Mouse (Mus musculus) effector memory CD4-positive, alpha-beta T cell, adult 5 months (primary cell): ENCODE results near the gene Nrarp. TPM values are rescaled to one million over a fixed set of nuclear protein-coding genes. Genes with fewer than 3 reads are reported as not detected.

ENCODE experiments used
- polyA plus RNA-seq: library from polyadenylated mRNA; unstranded; fragments of 100-300 nt; shearing (Covaris generic); gene quantifications from one replicate; pipeline ENCODE4 v1.2.1, GENCODE M21; 2017

Nrarp gene
- polyA plus RNA-seq = 3.9 TPM

DNA sequence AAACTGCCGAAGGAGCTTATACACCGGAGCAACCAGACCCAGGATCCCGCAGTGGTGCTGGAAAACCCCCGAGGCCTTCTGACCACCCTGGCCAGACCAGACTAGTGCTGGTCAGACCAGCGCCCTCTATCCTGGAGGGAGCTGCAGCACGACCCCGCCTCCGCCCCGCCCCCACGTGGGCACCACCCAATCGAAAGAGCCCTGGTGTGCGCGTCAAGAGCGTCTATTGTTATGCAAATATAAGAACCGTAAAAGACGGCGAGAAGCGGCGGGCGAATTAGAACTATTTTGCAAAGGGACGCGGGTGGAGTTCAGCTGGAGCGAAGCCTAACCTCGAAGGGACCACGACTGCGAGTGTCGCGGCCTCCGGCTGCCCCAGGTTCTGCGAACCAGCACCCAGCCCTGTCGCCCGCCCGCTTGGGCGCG, at the start of gene Nrarp:
Gene Nrarp, plus strand, starts transcription at position 281 of the 426 bp plus-strand sequence.

DNA sequence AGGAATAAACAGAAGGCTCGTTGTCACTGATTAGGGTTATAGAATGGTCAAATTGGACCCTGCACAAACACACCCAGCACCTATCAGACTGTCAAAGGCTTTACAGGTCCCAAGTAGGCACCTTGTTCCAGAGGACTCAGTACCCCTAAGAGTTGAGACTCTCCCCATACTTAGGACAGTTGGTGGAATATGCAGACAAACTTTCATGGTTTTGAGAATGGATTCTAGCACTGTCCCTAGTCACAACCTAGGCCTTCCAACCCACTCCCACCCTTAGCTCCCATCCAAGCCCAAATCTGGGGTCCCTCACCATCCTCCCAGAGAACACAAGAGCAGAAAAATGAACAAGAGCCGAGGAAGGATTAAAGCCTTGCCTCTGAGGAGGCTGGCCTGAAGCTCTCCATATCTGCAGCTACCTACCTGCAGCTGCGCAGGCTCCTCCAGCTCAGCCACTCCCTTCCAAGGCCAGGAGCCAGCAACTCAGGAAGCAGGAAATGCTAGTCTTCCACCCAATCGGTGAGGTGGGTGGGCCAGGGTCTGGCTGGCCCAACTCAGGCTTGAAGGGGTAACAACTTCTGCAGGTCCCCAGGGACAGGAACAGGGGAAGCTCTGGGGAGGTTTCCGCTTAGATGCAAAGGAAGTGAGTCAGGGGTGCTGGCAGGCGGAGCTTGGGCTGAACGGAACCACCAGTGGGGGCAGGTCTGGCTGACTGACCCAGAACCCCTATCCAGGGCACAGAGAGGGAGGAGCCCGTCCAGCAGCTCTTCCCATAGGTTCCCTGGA, 15.8 kb downstream of the Nrarp start, which contains the start of gene Tor4a:
Gene Tor4a, minus strand, starts transcription at position 715 of the 783 bp plus-strand sequence.

DNA sequence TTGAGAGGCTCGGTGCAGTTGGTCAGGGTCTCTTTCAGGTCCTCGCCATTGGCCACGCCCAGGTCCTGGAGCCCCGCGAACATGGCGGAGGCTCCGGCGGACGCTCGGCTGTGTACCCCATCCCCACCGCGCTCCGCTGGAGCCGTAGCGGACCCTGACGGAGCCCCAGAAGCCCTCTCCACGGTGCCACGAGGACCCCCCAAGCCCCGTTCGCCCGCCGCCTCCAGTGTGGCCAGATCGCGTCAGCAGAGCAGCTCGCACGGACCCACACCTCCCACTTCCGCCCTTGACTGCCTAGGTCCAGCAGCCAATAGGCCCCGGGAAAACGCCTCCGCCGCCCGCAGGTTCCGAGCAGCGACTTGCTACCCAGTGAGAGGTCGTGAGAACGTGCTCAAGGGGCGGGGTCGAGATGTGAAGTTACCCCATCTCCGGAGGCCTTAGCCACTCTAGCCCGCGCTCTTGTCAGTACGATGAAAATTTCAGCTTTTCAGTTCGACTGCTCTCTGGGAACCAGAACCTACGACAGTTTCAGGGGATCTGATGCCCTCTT, 30.6 kb downstream of the Nrarp start, which contains the start of gene Nelfb:
Gene Nelfb, minus strand, starts transcription at position 369 of the 550 bp plus-strand sequence.

DNA sequence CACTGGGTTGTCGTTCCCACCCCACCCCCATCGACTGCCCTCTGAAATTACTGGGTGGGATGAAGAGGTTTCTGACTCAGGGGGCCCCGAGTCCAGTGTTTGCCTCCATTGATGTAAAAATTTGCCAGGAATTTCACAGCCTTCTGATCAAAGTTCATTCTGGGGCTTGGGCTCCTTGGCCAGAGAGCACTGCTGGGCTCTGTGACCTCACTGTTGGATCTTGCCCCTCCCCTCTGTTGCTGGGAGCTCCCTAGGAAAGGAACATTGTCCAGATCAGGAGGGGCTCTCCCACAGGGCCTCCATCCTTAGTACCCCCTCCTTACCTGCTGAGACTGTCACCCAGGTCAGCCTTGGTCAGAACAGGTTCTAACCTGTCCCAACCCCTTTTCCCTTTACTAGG, 33.9 kb downstream of the Nrarp start, which contains the start of gene Stpg3:
Gene Stpg3, minus strand, starts transcription at position 194 of the 400 bp plus-strand sequence.

DNA sequence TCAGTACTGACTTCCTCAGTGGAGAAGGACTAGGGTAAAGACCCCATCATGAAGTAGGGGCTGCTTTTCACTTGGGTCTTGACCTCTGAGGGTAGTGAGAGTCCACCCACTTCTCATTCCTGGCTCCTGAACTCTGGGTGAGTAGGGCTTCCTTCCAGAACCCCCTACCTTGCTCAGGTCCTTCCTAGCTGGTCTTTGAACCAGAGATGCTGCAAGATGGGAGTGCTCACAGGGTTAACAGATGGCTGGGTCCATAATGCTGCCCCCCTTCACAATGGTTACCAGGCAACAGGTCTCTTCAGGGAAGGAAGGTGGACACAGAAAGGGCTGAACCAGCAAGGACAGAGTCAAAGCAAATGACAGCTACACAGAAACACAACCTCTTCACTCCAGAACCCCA, 37.9 kb downstream of the Nrarp start, which contains the start of gene Fam166a:
Gene Fam166a, plus strand, starts transcription at position 301 of the 400 bp plus-strand sequence.

DNA sequence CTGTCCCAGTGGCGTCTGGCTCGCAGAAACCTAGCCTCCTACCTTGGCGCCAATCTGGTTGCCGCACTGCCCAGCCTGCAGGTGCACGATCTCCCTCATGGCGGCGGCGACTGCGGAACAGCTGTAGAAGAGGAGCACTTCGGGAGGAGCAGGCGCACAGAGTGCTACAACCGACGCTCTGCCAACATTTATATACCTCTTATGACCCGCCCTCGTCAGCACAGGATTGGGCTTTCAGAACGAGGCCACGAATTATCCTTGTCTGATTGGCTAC, 43.9 kb downstream of the Nrarp start, which contains the start of gene Tubb4b:
Gene Tubb4b, minus strand, starts transcription at position 211 of the 274 bp plus-strand sequence.

Other genes starting within 250 kb of the Nrarp start
- gene Arrdc1, start 245.5 kb upstream of the Nrarp start, polyA plus RNA-seq = 154 TPM
- 17.7 TPM for gene Zmynd19, start 231.0 kb upstream of the Nrarp start, polyA plus RNA-seq
- 11.7 TPM for gene Dph7, start 218.4 kb upstream of the Nrarp start, polyA plus RNA-seq
- 63.3 TPM for gene Mrpl41, start 205.7 kb upstream of the Nrarp start, polyA plus RNA-seq
- 84.0 TPM for gene Pnpla7, start 204.7 kb upstream of the Nrarp start, polyA plus RNA-seq
- 42.1 TPM for gene Nsmf, start 126.4 kb upstream of the Nrarp start, polyA plus RNA-seq
- gene Entpd8, start 100.5 kb upstream of the Nrarp start, polyA plus RNA-seq = not detected
- 0.64 TPM for gene Noxa1, start 85.6 kb upstream of the Nrarp start, polyA plus RNA-seq
- gene Tor4a, start 16.1 kb downstream of the Nrarp start, polyA plus RNA-seq = 19.2 TPM
- gene Nelfb, start 30.7 kb downstream of the Nrarp start, polyA plus RNA-seq = 82.5 TPM
- gene Stpg3, start 33.9 kb downstream of the Nrarp start, polyA plus RNA-seq = not detected
- gene Fam166a, start 38.0 kb downstream of the Nrarp start, polyA plus RNA-seq = not detected
- 117 TPM for gene Tubb4b, start 43.9 kb downstream of the Nrarp start, polyA plus RNA-seq
- gene Slc34a3, start 53.6 kb downstream of the Nrarp start, polyA plus RNA-seq = not detected
- gene Rnf224, start 56.0 kb downstream of the Nrarp start, polyA plus RNA-seq = not detected
- 0.77 TPM for gene Rnf208, start 61.5 kb downstream of the Nrarp start, polyA plus RNA-seq
- not detected for gene Cysrt1, start 61.7 kb downstream of the Nrarp start, polyA plus RNA-seq
- 4.9 TPM for gene AL732309.1, start 66.1 kb downstream of the Nrarp start, polyA plus RNA-seq
- gene Tmem203, start 74.7 kb downstream of the Nrarp start, polyA plus RNA-seq = 19.3 TPM
- gene Tprn, start 81.9 kb downstream of the Nrarp start, polyA plus RNA-seq = 23.1 TPM
- gene Ssna1, start 91.7 kb downstream of the Nrarp start, polyA plus RNA-seq = 57.7 TPM
- 75.1 TPM for gene Anapc2, start 91.7 kb downstream of the Nrarp start, polyA plus RNA-seq
- not detected for gene Tmem210, start 107.4 kb downstream of the Nrarp start, polyA plus RNA-seq
- not detected for gene Lrrc26, start 109.2 kb downstream of the Nrarp start, polyA plus RNA-seq
- not detected for gene Grin1, start 138.4 kb downstream of the Nrarp start, polyA plus RNA-seq
- gene Man1b1, start 151.6 kb downstream of the Nrarp start, polyA plus RNA-seq = 49.9 TPM
- gene Dpp7, start 175.6 kb downstream of the Nrarp start, polyA plus RNA-seq = 20.8 TPM
- 27.9 TPM for gene Uap1l1, start 184.9 kb downstream of the Nrarp start, polyA plus RNA-seq
- 0.80 TPM for gene Sapcd2, start 191.6 kb downstream of the Nrarp start, polyA plus RNA-seq
- gene Entpd2, start 215.1 kb downstream of the Nrarp start, polyA plus RNA-seq = not detected
- gene Npdc1, start 218.6 kb downstream of the Nrarp start, polyA plus RNA-seq = 4.5 TPM
- gene Fut7, start 242.5 kb downstream of the Nrarp start, polyA plus RNA-seq = 1.6 TPM
- 58.8 TPM for gene Abca2, start 247.9 kb downstream of the Nrarp start, polyA plus RNA-seq